Mouse (Mus musculus): ENCODE data around the gene Rad23b. TPM values are rescaled to one million over a fixed set of nuclear protein-coding genes. Genes with fewer than 3 reads are reported as not detected.
"Not testable (repeated sequence)": the region's sequence is repeated elsewhere in the genome, so short reads cannot be mapped to it uniquely, and the experiment has no call there.

Gene Rad23b
- polyA plus RNA-seq, 1 experiment from 2014 or later = 88.1 TPM

DNA sequence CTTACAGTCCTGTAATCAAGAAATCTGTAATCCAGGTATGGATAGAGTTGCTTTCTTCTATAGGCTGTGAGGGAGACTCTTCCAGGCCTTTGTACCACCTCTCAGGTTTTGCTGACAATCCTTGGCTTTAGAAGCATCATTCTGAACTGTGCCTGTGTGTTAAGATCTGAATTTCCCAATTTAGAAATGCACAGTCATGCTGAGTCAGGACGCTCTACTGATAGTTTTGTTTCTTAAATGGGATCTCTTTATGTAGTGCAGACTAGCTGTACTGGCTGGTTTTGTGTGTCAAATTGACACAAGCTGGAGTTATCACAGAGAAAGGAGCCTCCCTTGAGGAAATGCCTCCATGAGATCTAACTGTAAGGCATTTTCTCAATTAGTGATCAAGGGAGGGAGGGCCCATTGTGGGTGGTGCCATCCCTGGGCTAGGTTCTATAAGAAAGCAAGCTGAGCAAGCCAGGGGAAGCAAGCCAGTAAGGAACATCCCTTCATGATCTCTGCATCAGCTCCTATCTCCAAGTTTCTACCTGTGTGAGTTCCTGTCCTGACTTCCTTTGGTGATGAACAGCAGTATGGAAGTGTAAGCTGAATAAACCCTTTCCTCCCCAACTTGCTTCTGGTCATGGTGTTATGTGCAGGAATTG lies 59.9 kb downstream of the Rad23b start:
- 89% methylated on average over 1 of the region's 1 CpGs for WGBS
- not testable (repeated sequence) for H3K36me3 ChIP-seq; H3K9me3 ChIP-seq (replicated peaks)

DNA sequence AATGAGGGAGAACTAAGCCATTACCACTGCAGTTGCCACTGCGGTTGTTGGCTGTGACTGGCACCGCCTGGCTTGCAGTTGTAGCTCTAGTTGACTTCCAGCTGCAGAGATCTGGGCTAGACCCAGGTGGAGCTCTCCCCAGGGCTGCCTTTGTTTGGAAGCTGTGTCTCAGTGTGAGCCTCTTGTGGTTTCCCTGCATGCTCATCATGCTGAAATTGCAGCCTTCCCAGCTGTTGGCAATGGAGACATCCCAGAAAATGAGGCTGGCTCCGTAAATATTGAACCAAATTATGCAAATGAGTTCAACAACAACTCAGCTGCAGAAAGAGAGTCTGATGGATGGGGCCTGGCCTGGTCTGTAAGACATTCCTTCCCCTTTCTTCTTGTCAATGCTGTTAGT lies 66.0 kb downstream of the Rad23b start:
- 58% methylated on average over 3 of the region's 3 CpGs for WGBS
- Histone ChIP-seq H3K36me3 (no peaks in the 10 kb centered on the region), H3K27ac (no peak overlapping the region), H3K9me3 (replicated peaks) (no peaks in the 10 kb centered on the region), H3K4me3 (no peak overlapping the region), H3K4me1 (no peaks in the 10 kb centered on the region), H3K27me3 (ENCODE audit: low read depth, poor library complexity, severe bottlenecking) (no peaks in the 10 kb centered on the region)
- no peak for DNase-seq (ENCODE audit: low spot score)

More for the DNA sequence above, 59.9 kb downstream of the Rad23b start:
- H3K4me1 ChIP-seq; H3K27me3 ChIP-seq (ENCODE audit: low read depth, poor library complexity, severe bottlenecking); H3K27ac ChIP-seq; DNase-seq (ENCODE audit: low spot score); H3K4me3 ChIP-seq: not testable (repeated sequence)

GRCm38 (mm10) chr4:55426250-55426649 lies 76.4 kb downstream of the Rad23b start:
- Histone ChIP-seq H3K4me3 (no peak overlapping the region), H3K27ac (no peak overlapping the region), H3K36me3 (no peaks in the 10 kb centered on the region), H3K27me3 (ENCODE audit: low read depth, poor library complexity, severe bottlenecking) (no peaks in the 10 kb centered on the region), H3K4me1 (0 out of 2 replicates have a peak, but pooled peaks cover under 1% of the 10 kb centered on the region), H3K9me3 (replicated peaks) (no peaks in the 10 kb centered on the region)
- DNase-seq (ENCODE audit: low spot score) = no peak
- 85% methylated on average over 4 of the region's 4 CpGs for WGBS

Other genes with a start within 250 kb of the Rad23b start
- 0.46 and 0.78 TPM in 2 replicates for gene Klf4, start 182.4 kb downstream of the Rad23b start, polyA plus RNA-seq (2016; fragmentation: Nextera tagmentation; extraction: Ambion mirVana)